Mouse (Mus musculus) kidney, adult 2 months (tissue): ENCODE measurements around the gene Prkn. TPM values are rescaled to one million over a fixed set of nuclear protein-coding genes. Genes with fewer than 3 reads are reported as not detected.

Experiments used
- DNase-seq: peaks from one replicate; pipeline ENCODE4 v3.0.0; 2021
- H3K27ac ChIP-seq: fragments of 200-500 bp; 2 replicates; pipeline ENCODE4 v1.5.1; 2012; ENCODE audit warnings: low read depth, low read length, control low read depth, inconsistent platforms; ENCODE audit not compliant: insufficient read depth
- H3K27me3 ChIP-seq: fragments of 200-500 bp; replicated peaks from 2 replicates; pipeline ENCODE4 v1.6.1; 2012; ENCODE audit warnings: mild to moderate bottlenecking, moderate library complexity, low read length, inconsistent platforms; ENCODE audit not compliant: control insufficient read depth, insufficient read depth
- H3K36me3 ChIP-seq: fragments of 200-500 bp; 2 replicates; pipeline ENCODE4 v1.6.1; 2012; ENCODE audit warnings: mild to moderate bottlenecking, moderate library complexity, low read length, inconsistent platforms; ENCODE audit not compliant: control insufficient read depth, insufficient read depth
- H3K4me1 ChIP-seq: fragments of 200-500 bp; 2 replicates; pipeline ENCODE4 v1.6.1; 2011; ENCODE audit warnings: low read length; ENCODE audit not compliant: control insufficient read depth, insufficient read depth
- H3K4me3 ChIP-seq: fragments of 200-500 bp; 2 replicates; pipeline ENCODE4 v1.5.1; 2011; ENCODE audit warnings: mild to moderate bottlenecking, low read depth, low read length, control low read depth; ENCODE audit not compliant: insufficient read depth
- CTCF ChIP-seq: fragments of 200-500 bp; conservative IDR thresholded peaks from 2 replicates; pipeline ENCODE4 v1.5.1; 2011; ENCODE audit warnings: low read depth, mild to moderate bottlenecking, control low read depth, low read length, moderate library complexity, mixed read lengths; ENCODE audit not compliant: insufficient read depth, insufficient read length
- POLR2A ChIP-seq: fragments of 200-500 bp; IDR thresholded peaks from one replicate; pipeline ENCODE4 v1.6.1; 2011; ENCODE audit warnings: low read depth, low read length, control low read depth
- WGBS: fragments of 180-500 bp; shearing (Covaris S2); methylation state at CpG from one replicate; pipeline ENCODE4 v1.1.7; 2018; 5-methylcytosine and 5-hydroxymethylcytosine counted together
- polyA plus RNA-seq: library from polyadenylated mRNA; depleted of rRNA; stranded (reverse); fragments of >200 nt; gene quantifications from 2 replicates; pipeline ENCODE4 v1.2.3, GENCODE M21; 2012

Gene Prkn
- polyA plus RNA-seq, 1 experiment: 6.1 TPM

GRCm38 (mm10) chr17:11570392-11570791, 730.2 kb downstream of the Prkn start:
- no peak overlapping the region for H3K4me3 ChIP-seq
- H3K36me3 ChIP-seq: no peaks in the 10 kb centered on the region
- no peak overlapping the region for H3K27ac ChIP-seq
- WGBS: 36% methylated on average over 8 of the region's 8 CpGs
- no peak for DNase-seq
- no peaks in the 10 kb centered on the region for H3K4me1 ChIP-seq
- H3K27me3 ChIP-seq: no peaks in the 10 kb centered on the region
- no peak for TF ChIP-seq CTCF
- TF ChIP-seq POLR2A: no peak

GRCm38 (mm10) chr17:11573666-11574065, 733.5 kb downstream of the Prkn start:
- H3K4me1 ChIP-seq: no peaks in the 10 kb centered on the region
- 94% methylated on average over 9 of the region's 9 CpGs for WGBS
- TF ChIP-seq CTCF (no peak), POLR2A (no peak)
- H3K36me3 ChIP-seq: no peaks in the 10 kb centered on the region
- no peaks in the 10 kb centered on the region for H3K27me3 ChIP-seq
- no peak overlapping the region for H3K27ac ChIP-seq
- no peak overlapping the region for H3K4me3 ChIP-seq
- no peak for DNase-seq

- no peaks in the 10 kb centered on the region for H3K27me3 ChIP-seq
- 86% methylated on average over 4 of the region's 4 CpGs for WGBS
- no peak overlapping the region for H3K27ac ChIP-seq
- no peak for TF ChIP-seq CTCF
- no peak for TF ChIP-seq POLR2A
- 0 out of 2 replicates have a peak, but pooled peaks cover 6% of the 10 kb centered on the region for H3K4me1 ChIP-seq
- H3K36me3 ChIP-seq: no peaks in the 10 kb centered on the region
- no peak for DNase-seq
- H3K4me3 ChIP-seq: no peak overlapping the region
Measured at GRCm38 (mm10) chr17:11585491-11585890, 745.3 kb downstream of the Prkn start.

GRCm38 (mm10) chr17:11607931-11608330, 767.7 kb downstream of the Prkn start:
- 90% methylated on average over 5 of the region's 5 CpGs for WGBS

GRCm38 (mm10) chr17:11611459-11611858, 771.3 kb downstream of the Prkn start:
- DNase-seq: peak; percentile 69
- Histone ChIP-seq H3K36me3 (no peaks in the 10 kb centered on the region), H3K4me3 (no peak overlapping the region), H3K27ac (no peak overlapping the region), H3K4me1 (peaks cover 13% of the 10 kb centered on the region; the same call in 1 of the 2 replicates), H3K27me3 (no peaks in the 10 kb centered on the region)
- WGBS: 4% methylated on average over 7 of the region's 7 CpGs
- TF ChIP-seq CTCF: peak; percentile 79
- TF ChIP-seq POLR2A: no peak

More at GRCm38 (mm10) chr17:11607931-11608330, 767.7 kb downstream of the Prkn start:
- no peaks in the 10 kb centered on the region for H3K36me3 ChIP-seq
- H3K4me3 ChIP-seq: no peak overlapping the region
- peaks cover 13% of the 10 kb centered on the region; the same call in 1 of the 2 replicates for H3K4me1 ChIP-seq
- DNase-seq: no peak
- no peaks in the 10 kb centered on the region for H3K27me3 ChIP-seq
- H3K27ac ChIP-seq: no peak overlapping the region
- TF ChIP-seq CTCF (no peak), POLR2A (no peak)

GRCm38 (mm10) chr17:11612801-11613531, 772.8 kb downstream of the Prkn start:
- no peak for DNase-seq
- no peaks in the 10 kb centered on the region for H3K27me3 ChIP-seq
- no peak for TF ChIP-seq CTCF
- no peak for TF ChIP-seq POLR2A
- H3K36me3 ChIP-seq: no peaks in the 10 kb centered on the region
- H3K27ac ChIP-seq: no peak overlapping the region
- H3K4me1 ChIP-seq: peaks cover 7% of the 10 kb centered on the region; the same call in 1 of the 2 replicates
- WGBS: 55% methylated on average over 21 of the region's 21 CpGs
- H3K4me3 ChIP-seq: no peak overlapping the region

GRCm38 (mm10) chr17:11617552-11617951, 777.4 kb downstream of the Prkn start:
- no peaks in the 10 kb centered on the region for H3K27me3 ChIP-seq
- no peak overlapping the region for H3K27ac ChIP-seq
- 84% methylated on average over 2 of the region's 2 CpGs for WGBS
- TF ChIP-seq POLR2A: no peak
- TF ChIP-seq CTCF: no peak
- no peak overlapping the region for H3K4me3 ChIP-seq
- no peaks in the 10 kb centered on the region for H3K36me3 ChIP-seq
- H3K4me1 ChIP-seq: no peaks in the 10 kb centered on the region
- no peak for DNase-seq
